Mouse (Mus musculus) Patski (cell line): ENCODE measurements around the gene Cygb. TPM values are rescaled to one million over a fixed set of nuclear protein-coding genes. Genes with fewer than 3 reads are reported as not detected.
A peak's percentile ranks its signal among the peaks of the same experiment; 100 is the strongest.
"Not testable (repeated sequence)": the region's sequence is repeated elsewhere in the genome, so short reads cannot be mapped to it uniquely, and the experiment has no call there.

Source experiments
- ATAC-seq: fragments of 100-300 bp; one replicate; pipeline ENCODE4 v1.8.0; 2021
- CTCF ChIA-PET: fragments of 350-600 bp; sonication (Branson Sonifier 250); formaldehyde crosslinking; loops from one replicate; lab custom pipeline; 2022; ENCODE audit warnings: inconsistent platforms; lab: Charles Lee
- POLR2A ChIA-PET: fragments of 350-600 bp; sonication (Branson Sonifier 250); formaldehyde crosslinking; loops from one replicate; lab custom pipeline; 2022; ENCODE audit warnings: antibody characterized with exemption, inconsistent platforms; lab: Charles Lee
- DNase-seq: peaks from one replicate; pipeline ENCODE4 v3.0.0-alpha.2; 2011; ENCODE audit warnings: low read depth, low spot score
- H3K27me3 ChIP-seq: fragments of 371-371 bp; one replicate; pipeline ENCODE4 v1.5.1; 2021
- CTCF ChIP-seq: fragments of 100-300 bp; IDR thresholded peaks from one replicate; pipeline ENCODE4 v1.5.1; 2021
- in situ Hi-C: fragments of 300-500 bp; cut with MboI; formaldehyde crosslinking; loops from 3 replicates; pipeline ENCODE4 v1.11.1; 2018; ENCODE audit warnings: low pct_unique_long_range_greater_than_20kb, mixed read lengths
- polyA plus RNA-seq: library from polyadenylated mRNA; unstranded; gene quantifications from one replicate; pipeline ENCODE4 v1.2.3, GENCODE M21; 2021

The Cygb gene
- polyA plus RNA-seq, 1 experiment from 2014 or later = 0.24 TPM

GRCm38 (mm10) chr11:116643579-116644224 is 10.4 kb downstream of the Cygb start:
- TF ChIP-seq CTCF = no peak

GRCm38 (mm10) chr11:116642681-116643578 is 11.2 kb downstream of the Cygb start:
- ATAC-seq (no peak), DNase-seq (no peak)
- TF ChIP-seq CTCF = no peak
- CTCF ChIA-PET = interaction anchor here (0.7 to 7.4 kb wide), 17 partner anchors 11 to 200 kb away, joined by 3 to 53 read pairs (median 4); partner anchors contain the start of genes Cygb, Jmjd6, Mettl23 and Prcd
- H3K27me3 ChIP-seq = no peaks in the 10 kb centered on the region
- POLR2A ChIA-PET = interaction anchor here (0.9 to 2.5 kb wide), 5 partner anchors 24 to 166 kb away, joined by 3 to 11 read pairs (median 3); no protein-coding TSS in a partner anchor
- in situ Hi-C loops = loop anchor here (5.0 kb wide), 1 partner anchor 404 kb away; no protein-coding TSS in a partner anchor

More at GRCm38 (mm10) chr11:116643579-116644224, 10.4 kb downstream of the Cygb start:
- in situ Hi-C loops = loop anchor here (5.0 kb wide), 1 partner anchor 404 kb away; no protein-coding TSS in a partner anchor
- POLR2A ChIA-PET = interaction anchor here (0.6 to 2.5 kb wide), 6 partner anchors 23 to 165 kb away, joined by 3 to 11 read pairs (median 3); no protein-coding TSS in a partner anchor
- ATAC-seq (no peak), DNase-seq (no peak)
- H3K27me3 ChIP-seq = no peaks in the 10 kb centered on the region
- CTCF ChIA-PET = interaction anchor here (1.0 to 7.4 kb wide), 16 partner anchors 10 to 200 kb away, joined by 3 to 53 read pairs (median 5); partner anchors contain the start of genes Cygb, Jmjd6, Mettl23 and Prcd

- ChIA-PET CTCF (interaction anchor here (2.4 to 7.4 kb wide), 3 partner anchors 13 to 167 kb away, joined by 11 to 53 read pairs (median 34); no protein-coding TSS in a partner anchor), POLR2A (interaction anchor here (0.8 to 1.0 kb wide), 2 partner anchors 29 to 191 kb away, joined by 3 read pairs; no protein-coding TSS in a partner anchor)
- H3K27me3 ChIP-seq = no peaks in the 10 kb centered on the region
- ATAC-seq (no peak), DNase-seq (no peak)
- in situ Hi-C loops = loop anchor here (5.0 kb wide), 1 partner anchor 406 kb away; no protein-coding TSS in a partner anchor
- no peak for TF ChIP-seq CTCF
Measured at GRCm38 (mm10) chr11:116641731-116642130, 12.4 kb downstream of the Cygb start.

- in situ Hi-C loops = loop anchor here (5.0 kb wide), 1 partner anchor 406 kb away; no protein-coding TSS in a partner anchor
- ChIA-PET CTCF (interaction anchor here (1.3 to 7.4 kb wide), 3 partner anchors 10 to 30 kb away, joined by 3 to 53 read pairs (median 11); no protein-coding TSS in a partner anchor), POLR2A (interaction anchor here (1.0 kb wide), 1 partner anchor 30 kb away, joined by 3 read pairs; no protein-coding TSS in a partner anchor)
- DNase-seq (no peak), ATAC-seq (no peak)
- no peaks in the 10 kb centered on the region for H3K27me3 ChIP-seq
- TF ChIP-seq CTCF = peak; percentile 64
Measured at GRCm38 (mm10) chr11:116641168-116641567, 12.9 kb downstream of the Cygb start.

- DNase-seq, in situ Hi-C loops: not testable (repeated sequence)
Measured at GRCm38 (mm10) chr11:116636607-116637006, 17.5 kb downstream of the Cygb start.

GRCm38 (mm10) chr11:116632962-116633361 is 21.2 kb downstream of the Cygb start:
- no peaks in the 10 kb centered on the region for H3K27me3 ChIP-seq
- CTCF ChIA-PET = interaction anchor here (1.1 to 1.2 kb wide), 2 partner anchors 38 to 79 kb away, joined by 3 to 4 read pairs; no protein-coding TSS in a partner anchor
- ATAC-seq = no peak
- in situ Hi-C loops = no loop called here
- POLR2A ChIA-PET = no interaction called here
- no peak for TF ChIP-seq CTCF
- DNase-seq = no peak

More at GRCm38 (mm10) chr11:116636607-116637006, 17.5 kb downstream of the Cygb start:
- H3K27me3 ChIP-seq, ATAC-seq: not testable (repeated sequence)
- ChIA-PET CTCF (interaction anchor here (2.4 kb wide), 1 partner anchor 172 kb away, joined by 8 read pairs; no protein-coding TSS in a partner anchor), POLR2A (interaction anchor here (0.9 kb wide), 1 partner anchor 12 kb away, joined by 3 read pairs; no protein-coding TSS in a partner anchor)
- peak; percentile 41 for TF ChIP-seq CTCF

GRCm38 (mm10) chr11:116630171-116630965 is 23.7 kb downstream of the Cygb start:
- ChIA-PET POLR2A (interaction anchor here (0.6 to 0.7 kb wide), 2 partner anchors 68 to 190 kb away, joined by 3 to 6 read pairs; no protein-coding TSS in a partner anchor), CTCF (interaction anchor here (0.7 to 2.2 kb wide), 2 partner anchors 76 to 190 kb away, joined by 3 to 13 read pairs; no protein-coding TSS in a partner anchor)
- TF ChIP-seq CTCF = no peak
- H3K27me3 ChIP-seq = no peaks in the 10 kb centered on the region
- DNase-seq (no peak), ATAC-seq (no peak)
- in situ Hi-C loops = no loop called here

GRCm38 (mm10) chr11:116629472-116629871 is 24.6 kb downstream of the Cygb start:
- in situ Hi-C loops = loop anchor here (5.0 kb wide), 1 partner anchor 37 kb away; no protein-coding TSS in a partner anchor
- no peak for ATAC-seq
- TF ChIP-seq CTCF = no peak
- DNase-seq = no peak
- H3K27me3 ChIP-seq = no peaks in the 10 kb centered on the region
- ChIA-PET CTCF (interaction anchor here (0.7 to 3.6 kb wide), 19 partner anchors 8 to 218 kb away, joined by 3 to 29 read pairs (median 6); partner anchors contain the start of gene Aanat), POLR2A (no interaction called here)
